In the genomic region with DNA sequence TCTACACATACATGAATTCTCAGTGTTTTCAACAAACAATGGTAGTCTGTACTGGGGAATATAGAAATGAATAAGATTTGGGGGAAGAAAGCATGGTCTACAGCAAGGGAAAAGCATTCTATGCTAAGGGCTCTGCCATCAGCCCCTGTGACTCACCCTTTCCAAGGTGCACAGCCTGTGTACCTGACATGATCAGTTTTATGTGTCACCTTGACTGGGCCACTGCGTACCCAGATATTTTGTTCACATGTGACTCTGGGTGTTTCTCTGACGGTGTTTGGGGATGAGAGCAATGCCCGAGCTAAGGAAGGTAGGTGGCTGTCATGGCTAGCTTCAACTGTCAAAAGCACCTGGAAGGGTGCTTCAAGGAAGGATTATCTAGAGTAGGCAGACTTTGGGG, we compare ENCODE assay signal across 21 mouse cellular contexts.
"Had no signal": no experiment of that assay in that cellular context is flagged by ENCODE, and none has a peak within 500 bp of the region (broad histone marks: within the 10 kb centered on the region; RNA-seq: fewer than 3 reads in every experiment).

No protein-coding gene starts in this region.

- H3K9me3 ChIP-seq: limb, embryonic 12.5 days; limb, embryonic 15.5 days; liver, embryonic 12.5 days; liver, embryonic 15.5 days; lung, embryonic 15.5 days; neural tube, embryonic 13.5 days had no signal

- H3K4me1 ChIP-seq: limb, embryonic 12.5 days; liver, embryonic 12.5 days; liver, embryonic 15.5 days; lung, embryonic 15.5 days had no signal

- ATAC-seq: liver, embryonic 12.5 days had no signal

- H3K36me3 ChIP-seq: limb, embryonic 12.5 days; limb, embryonic 15.5 days; liver, embryonic 12.5 days; liver, embryonic 15.5 days; lung, embryonic 15.5 days; neural tube, embryonic 13.5 days had no signal

- H3K9ac ChIP-seq: limb, embryonic 12.5 days; limb, embryonic 15.5 days; liver, embryonic 12.5 days; liver, embryonic 15.5 days; lung, embryonic 15.5 days; neural tube, embryonic 13.5 days had no signal

- H3K4me2 ChIP-seq: limb, embryonic 12.5 days; limb, embryonic 15.5 days; liver, embryonic 12.5 days; liver, embryonic 15.5 days; lung, embryonic 15.5 days; midbrain, embryonic 11.5 days; neural tube, embryonic 13.5 days had no signal

- H3K27me3 ChIP-seq: limb, embryonic 12.5 days; limb, embryonic 15.5 days; liver, embryonic 12.5 days; liver, embryonic 15.5 days; lung, embryonic 15.5 days; neural tube, embryonic 13.5 days had no signal

- H3K27ac ChIP-seq: layer of hippocampus, adult 2 months; limb, embryonic 12.5 days; limb, embryonic 15.5 days; liver, embryonic 12.5 days; liver, embryonic 15.5 days; lung, embryonic 15.5 days; neural tube, embryonic 13.5 days had no signal

- H3K4me3 ChIP-seq: layer of hippocampus, adult 2 months; limb, embryonic 12.5 days; limb, embryonic 15.5 days; liver, embryonic 12.5 days; liver, embryonic 15.5 days; lung, embryonic 15.5 days; neural tube, embryonic 13.5 days had no signal

- DNase-seq: kidney, adult 11 months; kidney, adult 9 months; kidney, postnatal 25 days; layer of hippocampus, adult 9-11 months; lung, adult 18-20 months; lung, postnatal 10 days; lung, postnatal 36 days; midbrain, embryonic 14.5 days; right cerebral cortex, adult 18-20 months; right cerebral cortex, postnatal 14 days; right cerebral cortex, postnatal 4 days; thymus, adult 18-20 months; thymus, postnatal 36 days had no signal
